Mouse (Mus musculus): Measurements from ENCODE around the gene Hist1h2ad. TPM values are rescaled to one million over a fixed set of nuclear protein-coding genes. Genes with fewer than 3 reads are reported as not detected.

Gene Hist1h2ad
- total RNA-seq, 2 experiments from 2014 or later, result 15.1 to 6,356 TPM

- no peak for ATAC-seq (replicated peaks; ENCODE audit: low FRiP score, poor library complexity, severe bottlenecking)
Measured at GRCm38 (mm10) chr13:23605052-23605451, 30.9 kb downstream of the Hist1h2ad start.

GRCm38 (mm10) chr13:23609209-23609608 lies 35.0 kb downstream of the Hist1h2ad start:
- peak; percentile 99 for ATAC-seq (replicated peaks; ENCODE audit: low FRiP score, poor library complexity, severe bottlenecking)

DNA sequence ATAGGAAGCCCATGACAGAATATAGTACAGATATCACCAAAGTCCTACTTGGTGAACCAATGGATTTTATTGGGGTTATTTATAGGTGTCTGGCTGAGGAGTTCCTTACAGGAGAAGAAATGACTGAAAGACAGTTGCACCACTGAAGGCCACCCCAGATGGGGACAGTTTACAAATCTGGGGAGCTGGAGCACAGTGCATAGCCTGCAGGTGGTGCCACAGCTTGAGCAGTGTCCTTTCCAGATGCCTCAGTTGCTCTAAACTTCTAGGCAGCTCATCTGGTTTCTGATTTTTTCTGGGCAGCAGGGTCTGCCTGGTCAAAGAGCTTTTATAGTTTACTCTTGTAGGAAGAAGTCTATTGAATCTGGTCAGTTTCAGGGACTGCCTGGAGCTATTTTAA lies 35.7 kb downstream of the Hist1h2ad start:
- 0 out of 2 replicates have a peak, but pooled peaks have one; percentile 32 for ATAC-seq (replicated peaks; ENCODE audit: low FRiP score, poor library complexity, severe bottlenecking)

- ATAC-seq (replicated peaks; ENCODE audit: low FRiP score, poor library complexity, severe bottlenecking), result no peak
Measured at GRCm38 (mm10) chr13:23610393-23610792, 36.2 kb downstream of the Hist1h2ad start.

GRCm38 (mm10) chr13:23611638-23612037 lies 37.5 kb downstream of the Hist1h2ad start:
- no peak for ATAC-seq (replicated peaks; ENCODE audit: low FRiP score, poor library complexity, severe bottlenecking)

DNA sequence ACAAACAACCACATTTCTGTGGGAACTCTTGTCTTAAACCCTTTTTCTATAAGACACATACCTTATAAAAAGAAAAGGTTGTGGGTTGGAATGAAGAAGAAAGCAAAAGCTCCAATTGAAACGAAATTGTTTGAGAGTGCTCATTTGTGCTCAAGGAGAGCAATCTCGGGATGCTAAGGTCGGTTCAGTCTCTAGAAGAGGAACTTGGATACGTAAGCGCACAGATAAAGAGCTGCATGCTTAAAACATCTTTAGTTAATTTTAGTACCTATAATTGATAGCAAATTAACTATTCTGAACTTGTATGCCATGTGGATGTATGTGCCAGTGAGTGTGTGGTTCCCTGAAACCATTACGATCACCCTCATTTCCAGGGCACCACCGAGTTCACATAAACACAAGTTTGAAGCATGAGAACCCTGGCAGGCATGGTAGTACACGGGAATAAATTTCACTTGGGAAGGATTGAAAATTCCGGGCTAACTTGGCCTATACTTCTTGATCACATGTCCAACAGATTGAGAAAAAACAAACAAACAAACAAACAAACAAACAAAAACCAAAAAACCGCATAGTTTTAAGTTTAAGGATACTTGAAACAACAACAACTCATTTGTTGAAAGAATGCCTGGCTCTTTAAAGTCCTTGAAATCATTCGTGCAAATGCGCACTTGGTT lies 46.0 kb downstream of the Hist1h2ad start:
- ATAC-seq (replicated peaks; ENCODE audit: low FRiP score, poor library complexity, severe bottlenecking), result no peak

- ATAC-seq (replicated peaks; ENCODE audit: low FRiP score, poor library complexity, severe bottlenecking), result peak; percentile 75
Measured at GRCm38 (mm10) chr13:23620733-23621531, 46.8 kb downstream of the Hist1h2ad start, which contains the start of gene Hist1h2be. Hist1h2be (minus strand) TSS chr13:23621124.

DNA sequence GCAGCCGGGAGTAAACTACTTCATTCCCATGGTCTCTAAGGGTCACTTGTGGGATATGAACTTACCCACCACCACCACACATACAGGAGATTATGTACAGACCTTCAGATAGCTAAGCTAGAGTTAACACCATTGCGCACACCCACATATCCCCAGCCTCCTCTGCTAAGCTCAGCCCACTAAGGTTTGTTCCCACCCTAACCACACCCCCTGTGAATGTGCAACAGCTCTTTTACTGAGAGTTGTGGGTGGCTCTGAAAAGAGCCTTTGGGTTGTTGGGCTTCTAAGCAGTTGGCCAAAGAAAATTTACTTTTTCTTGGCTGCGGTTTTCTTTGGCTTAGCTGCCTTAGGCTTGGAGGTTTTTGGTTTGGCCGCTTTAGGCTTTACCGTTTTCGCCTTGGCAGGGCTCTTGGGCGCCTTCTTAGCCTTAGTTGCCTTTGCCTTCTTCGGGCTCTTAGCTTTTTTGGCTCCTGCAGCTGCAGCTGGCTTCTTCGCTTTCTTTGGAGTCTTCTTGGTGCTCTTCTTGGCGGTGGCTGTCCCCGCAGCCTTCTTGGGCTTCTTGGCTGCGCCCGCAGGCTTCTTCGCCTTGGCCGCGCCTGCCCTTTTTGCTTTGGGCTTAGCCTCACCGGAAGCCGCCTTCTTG lies 47.5 kb downstream of the Hist1h2ad start:
- ATAC-seq (replicated peaks; ENCODE audit: low FRiP score, poor library complexity, severe bottlenecking), result peak; percentile 75

DNA sequence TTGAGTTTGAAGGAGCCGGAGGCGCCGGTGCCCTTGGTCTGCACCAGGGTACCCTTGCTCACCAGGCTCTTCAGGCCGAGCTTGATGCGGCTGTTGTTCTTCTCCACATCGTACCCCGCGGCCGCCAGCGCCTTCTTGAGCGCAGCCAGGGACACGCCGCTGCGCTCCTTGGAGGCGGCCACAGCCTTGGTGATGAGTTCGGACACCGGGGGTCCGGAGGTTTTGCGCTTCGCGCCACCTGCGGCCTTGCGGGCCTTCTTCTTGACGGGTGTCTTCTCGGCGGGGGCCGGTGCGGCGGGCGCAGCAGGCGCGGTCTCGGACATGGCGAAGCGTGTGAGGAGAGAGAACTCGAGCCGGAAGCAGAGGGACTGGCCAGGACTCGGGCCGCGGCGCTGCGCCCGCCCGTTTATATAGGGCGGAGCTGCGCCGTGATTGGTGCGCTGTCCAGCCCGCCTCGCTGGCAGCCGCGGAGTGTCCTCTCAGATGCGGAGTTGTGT lies 48.0 kb downstream of the Hist1h2ad start, which contains the start of gene Hist1h1e:
Gene Hist1h1e (minus strand): TSS at position 384 of the 497 bp plus-strand sequence.
- peak; percentile 65 for ATAC-seq (replicated peaks; ENCODE audit: low FRiP score, poor library complexity, severe bottlenecking)

GRCm38 (mm10) chr13:23622861-23623450 lies 48.8 kb downstream of the Hist1h2ad start:
- ATAC-seq (replicated peaks; ENCODE audit: low FRiP score, poor library complexity, severe bottlenecking), result no peak

Other genes starting within 250 kb of the Hist1h2ad start
Only the 30 nearest of the 35 such genes appear.
- gene Abt1, start 150.5 kb upstream of the Hist1h2ad start, total RNA-seq (2015; ENCODE audit: low replicate concordance), result 1.1 and 2.1 TPM in 2 replicates
- gene Abt1, start 150.5 kb upstream of the Hist1h2ad start, total RNA-seq (2017; ENCODE audit: low replicate concordance), result 1.3 and 1.6 TPM in 2 replicates
- gene Btn1a1, start 108.5 kb upstream of the Hist1h2ad start, total RNA-seq (2015; ENCODE audit: low replicate concordance), result 1.4 and 4.2 TPM in 2 replicates
- gene Btn1a1, start 108.5 kb upstream of the Hist1h2ad start, total RNA-seq (2017; ENCODE audit: low replicate concordance), result 0.90 and 1.4 TPM in 2 replicates
- not detected in 2 replicates for gene Btn2a2, start 85.5 kb upstream of the Hist1h2ad start, total RNA-seq (2015; ENCODE audit: low replicate concordance)
- gene Btn2a2, start 85.5 kb upstream of the Hist1h2ad start, total RNA-seq (2017; ENCODE audit: low replicate concordance), result not detected in 2 replicates
- 323 and 492 TPM in 2 replicates for gene Hist1h4h, start 43.3 kb upstream of the Hist1h2ad start, total RNA-seq (2015; ENCODE audit: low replicate concordance)
- 3,110 and 3,215 TPM in 2 replicates for gene Hist1h4h, start 43.3 kb upstream of the Hist1h2ad start, total RNA-seq (2017; ENCODE audit: low replicate concordance)
- 180 and 320 TPM in 2 replicates for gene Hist1h2af, start 40.5 kb upstream of the Hist1h2ad start, total RNA-seq (2015; ENCODE audit: low replicate concordance)
- 7,936 and 7,993 TPM in 2 replicates for gene Hist1h2af, start 40.5 kb upstream of the Hist1h2ad start, total RNA-seq (2017; ENCODE audit: low replicate concordance)
- 573 TPM in 2 replicates for gene Hist1h3g, start 39.0 kb upstream of the Hist1h2ad start, total RNA-seq (2015; ENCODE audit: low replicate concordance)
- gene Hist1h3g, start 39.0 kb upstream of the Hist1h2ad start, total RNA-seq (2017; ENCODE audit: low replicate concordance), result 250 and 889 TPM in 2 replicates
- 90.1 and 113 TPM in 2 replicates for gene Hist1h2bh, start 31.0 kb upstream of the Hist1h2ad start, total RNA-seq (2015; ENCODE audit: low replicate concordance)
- 325 and 367 TPM in 2 replicates for gene Hist1h2bh, start 31.0 kb upstream of the Hist1h2ad start, total RNA-seq (2017; ENCODE audit: low replicate concordance)
- gene Hist1h3f, start 30.3 kb upstream of the Hist1h2ad start, total RNA-seq (2015; ENCODE audit: low replicate concordance), result 145 and 158 TPM in 2 replicates
- 262 and 310 TPM in 2 replicates for gene Hist1h3f, start 30.3 kb upstream of the Hist1h2ad start, total RNA-seq (2017; ENCODE audit: low replicate concordance)
- 838 and 1,105 TPM in 2 replicates for gene Hist1h4f, start 22.7 kb upstream of the Hist1h2ad start, total RNA-seq (2015; ENCODE audit: low replicate concordance)
- 7,675 and 12,079 TPM in 2 replicates for gene Hist1h4f, start 22.7 kb upstream of the Hist1h2ad start, total RNA-seq (2017; ENCODE audit: low replicate concordance)
- 59.1 and 59.8 TPM in 2 replicates for gene Hist1h1d, start 21.1 kb upstream of the Hist1h2ad start, total RNA-seq (2015; ENCODE audit: low replicate concordance)
- gene Hist1h1d, start 21.1 kb upstream of the Hist1h2ad start, total RNA-seq (2017; ENCODE audit: low replicate concordance), result 587 and 674 TPM in 2 replicates
- gene Hist1h3e, start 12.0 kb upstream of the Hist1h2ad start, total RNA-seq (2015; ENCODE audit: low replicate concordance), result 238 and 264 TPM in 2 replicates
- gene Hist1h3e, start 12.0 kb upstream of the Hist1h2ad start, total RNA-seq (2017; ENCODE audit: low replicate concordance), result 387 and 422 TPM in 2 replicates
- gene Hist1h2ae, start 3.2 kb upstream of the Hist1h2ad start, total RNA-seq (2015; ENCODE audit: low replicate concordance), result 4.2 and 33.5 TPM in 2 replicates
- 1,390 and 1,464 TPM in 2 replicates for gene Hist1h2ae, start 3.2 kb upstream of the Hist1h2ad start, total RNA-seq (2017; ENCODE audit: low replicate concordance)
- gene Hist1h2bg, start 3.0 kb upstream of the Hist1h2ad start, total RNA-seq (2015; ENCODE audit: low replicate concordance), result 851 and 976 TPM in 2 replicates
- 2,677 and 3,057 TPM in 2 replicates for gene Hist1h2bg, start 3.0 kb upstream of the Hist1h2ad start, total RNA-seq (2017; ENCODE audit: low replicate concordance)
- gene Hist1h2bf, start 185 bp upstream of the Hist1h2ad start, total RNA-seq (2015; ENCODE audit: low replicate concordance), result 1,210 and 1,460 TPM in 2 replicates
- gene Hist1h2bf, start 185 bp upstream of the Hist1h2ad start, total RNA-seq (2017; ENCODE audit: low replicate concordance), result 1,557 and 1,840 TPM in 2 replicates
- 379 and 393 TPM in 2 replicates for gene Hist1h3d, start 1.4 kb downstream of the Hist1h2ad start, total RNA-seq (2015; ENCODE audit: low replicate concordance)
- 236 and 363 TPM in 2 replicates for gene Hist1h3d, start 1.4 kb downstream of the Hist1h2ad start, total RNA-seq (2017; ENCODE audit: low replicate concordance)
- gene Hist1h4d, start 7.2 kb downstream of the Hist1h2ad start, total RNA-seq (2015; ENCODE audit: low replicate concordance), result 1,614 and 1,995 TPM in 2 replicates
- 2,133 and 2,242 TPM in 2 replicates for gene Hist1h4d, start 7.2 kb downstream of the Hist1h2ad start, total RNA-seq (2017; ENCODE audit: low replicate concordance)
- gene Hist1h2be, start 46.7 kb downstream of the Hist1h2ad start, total RNA-seq (2015; ENCODE audit: low replicate concordance), result 39.8 and 50.1 TPM in 2 replicates
- 202 and 281 TPM in 2 replicates for gene Hist1h2be, start 46.7 kb downstream of the Hist1h2ad start, total RNA-seq (2017; ENCODE audit: low replicate concordance)
- 1,339 and 1,610 TPM in 2 replicates for gene Hist1h1e, start 48.2 kb downstream of the Hist1h2ad start, total RNA-seq (2015; ENCODE audit: low replicate concordance)
- 1,649 and 1,886 TPM in 2 replicates for gene Hist1h1e, start 48.2 kb downstream of the Hist1h2ad start, total RNA-seq (2017; ENCODE audit: low replicate concordance)
- 7.5 and 8.3 TPM in 2 replicates for gene Hist1h2ac, start 109.6 kb downstream of the Hist1h2ad start, total RNA-seq (2015; ENCODE audit: low replicate concordance)
- 152 and 187 TPM in 2 replicates for gene Hist1h2ac, start 109.6 kb downstream of the Hist1h2ad start, total RNA-seq (2017; ENCODE audit: low replicate concordance)
- gene Hist1h2bc, start 109.8 kb downstream of the Hist1h2ad start, total RNA-seq (2015; ENCODE audit: low replicate concordance), result 84.3 and 136 TPM in 2 replicates
- 401 and 556 TPM in 2 replicates for gene Hist1h2bc, start 109.8 kb downstream of the Hist1h2ad start, total RNA-seq (2017; ENCODE audit: low replicate concordance)
- 2.2 TPM in 1 of 2 replicates, not detected in the other for gene Hist1h1t, start 121.4 kb downstream of the Hist1h2ad start, total RNA-seq (2015; ENCODE audit: low replicate concordance)
- gene Hist1h1t, start 121.4 kb downstream of the Hist1h2ad start, total RNA-seq (2017; ENCODE audit: low replicate concordance), result 3.5 and 8.2 TPM in 2 replicates
- gene Hist1h4c, start 124.1 kb downstream of the Hist1h2ad start, total RNA-seq (2015; ENCODE audit: low replicate concordance), result 225 and 268 TPM in 2 replicates
- gene Hist1h4c, start 124.1 kb downstream of the Hist1h2ad start, total RNA-seq (2017; ENCODE audit: low replicate concordance), result 667 and 1,084 TPM in 2 replicates
- gene Hfe, start 136.5 kb downstream of the Hist1h2ad start, total RNA-seq (2015; ENCODE audit: low replicate concordance), result 7.5 and 14.1 TPM in 2 replicates
- gene Hfe, start 136.5 kb downstream of the Hist1h2ad start, total RNA-seq (2017; ENCODE audit: low replicate concordance), result 0.77 and 2.2 TPM in 2 replicates
- 527 and 533 TPM in 2 replicates for gene Hist1h1c, start 164.4 kb downstream of the Hist1h2ad start, total RNA-seq (2015; ENCODE audit: low replicate concordance)
- gene Hist1h1c, start 164.4 kb downstream of the Hist1h2ad start, total RNA-seq (2017; ENCODE audit: low replicate concordance), result 3,859 and 4,708 TPM in 2 replicates
- 412 and 474 TPM in 2 replicates for gene Hist1h3c, start 171.2 kb downstream of the Hist1h2ad start, total RNA-seq (2015; ENCODE audit: low replicate concordance)
- 1,335 and 2,217 TPM in 2 replicates for gene Hist1h3c, start 171.2 kb downstream of the Hist1h2ad start, total RNA-seq (2017; ENCODE audit: low replicate concordance)
- gene Hist1h2bb, start 172.4 kb downstream of the Hist1h2ad start, total RNA-seq (2015; ENCODE audit: low replicate concordance), result 856 and 1,017 TPM in 2 replicates
- gene Hist1h2bb, start 172.4 kb downstream of the Hist1h2ad start, total RNA-seq (2017; ENCODE audit: low replicate concordance), result 7,682 and 13,399 TPM in 2 replicates
- gene Hist1h2ab, start 176.7 kb downstream of the Hist1h2ad start, total RNA-seq (2015; ENCODE audit: low replicate concordance), result 222 and 372 TPM in 2 replicates
- gene Hist1h2ab, start 176.7 kb downstream of the Hist1h2ad start, total RNA-seq (2017; ENCODE audit: low replicate concordance), result 5,516 and 10,292 TPM in 2 replicates
- gene Hist1h3b, start 177.9 kb downstream of the Hist1h2ad start, total RNA-seq (2015; ENCODE audit: low replicate concordance), result 1,233 and 1,450 TPM in 2 replicates
- gene Hist1h3b, start 177.9 kb downstream of the Hist1h2ad start, total RNA-seq (2017; ENCODE audit: low replicate concordance), result 1,686 and 1,833 TPM in 2 replicates
- gene Hist1h4b, start 182.6 kb downstream of the Hist1h2ad start, total RNA-seq (2015; ENCODE audit: low replicate concordance), result 331 and 380 TPM in 2 replicates
- 1,134 and 2,811 TPM in 2 replicates for gene Hist1h4b, start 182.6 kb downstream of the Hist1h2ad start, total RNA-seq (2017; ENCODE audit: low replicate concordance)
- 142 and 188 TPM in 2 replicates for gene Hist1h4a, start 186.8 kb downstream of the Hist1h2ad start, total RNA-seq (2015; ENCODE audit: low replicate concordance)
- gene Hist1h4a, start 186.8 kb downstream of the Hist1h2ad start, total RNA-seq (2017; ENCODE audit: low replicate concordance), result 706 and 1,369 TPM in 2 replicates